Mouse (Mus musculus): ENCODE data around the gene Sult3a2.
"Not testable (repeated sequence)": the region's sequence is repeated elsewhere in the genome, so short reads cannot be mapped to it uniquely, and the experiment has no call there.

Sult3a2 gene

DNA sequence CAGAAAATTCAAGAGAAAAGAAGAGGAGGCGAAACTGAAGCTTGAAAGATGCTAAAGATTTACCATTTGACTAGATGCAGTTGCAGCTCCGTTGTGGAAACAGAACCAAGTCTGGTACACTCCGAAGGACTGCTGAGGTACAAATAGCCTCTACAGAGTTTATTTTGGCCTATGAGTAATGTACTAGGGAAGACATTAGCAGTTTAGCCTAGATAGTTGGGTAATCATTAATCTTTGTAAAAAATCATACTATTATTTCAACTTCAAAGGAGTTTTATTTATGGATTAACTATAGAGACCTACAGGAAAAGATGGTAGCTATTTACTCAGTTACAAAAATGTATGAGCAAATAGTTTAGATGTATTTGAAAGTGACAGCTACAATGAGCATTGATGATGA lies at the start of gene Sult3a2:
Gene Sult3a2 (minus strand): TSS at position 101 of the 400 bp plus-strand sequence.
- no peak for DNase-seq (ENCODE audit: low spot score in 2 of 2)

DNA sequence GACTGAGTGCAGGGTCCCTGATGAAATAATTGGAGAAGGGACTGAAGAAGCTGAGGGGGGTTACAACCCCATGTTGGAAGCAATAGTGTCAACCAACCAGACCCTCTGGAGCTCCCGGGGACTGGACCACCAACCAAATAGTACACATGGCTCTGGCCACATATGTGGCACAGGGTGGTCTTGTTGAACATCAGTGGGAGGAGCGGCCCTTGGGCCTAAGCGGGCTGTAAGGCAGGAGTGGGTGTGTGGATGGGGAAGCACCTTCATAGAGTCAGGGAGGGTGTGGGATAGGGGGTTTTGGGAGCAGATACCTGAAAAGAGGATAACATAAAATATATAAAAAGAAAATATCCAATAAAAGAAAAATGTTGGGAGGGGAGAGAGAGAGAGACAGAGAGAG lies 34.4 kb upstream of the Sult3a2 start:
- no peak for DNase-seq (ENCODE audit: low spot score in 2 of 2)

DNA sequence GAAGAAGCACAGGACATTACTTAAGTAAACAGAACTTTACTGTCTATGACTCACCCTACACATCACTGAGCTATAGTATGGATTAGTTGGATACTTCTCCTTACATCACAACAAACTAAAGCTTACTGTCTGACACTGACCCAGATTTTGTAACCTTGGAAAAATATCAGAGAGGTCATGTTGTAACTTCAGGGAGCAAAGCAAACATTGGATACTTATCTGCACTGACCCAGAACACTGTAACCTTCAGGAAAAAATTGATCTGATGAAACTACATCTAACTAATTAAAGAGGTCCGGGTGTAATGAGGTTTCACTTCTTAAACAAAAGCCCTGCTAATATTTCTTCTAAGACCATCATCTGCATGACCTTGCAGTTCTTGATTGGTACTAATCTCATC lies 30.4 kb upstream of the Sult3a2 start:
- no peak for DNase-seq (ENCODE audit: low spot score in 2 of 2)

DNA sequence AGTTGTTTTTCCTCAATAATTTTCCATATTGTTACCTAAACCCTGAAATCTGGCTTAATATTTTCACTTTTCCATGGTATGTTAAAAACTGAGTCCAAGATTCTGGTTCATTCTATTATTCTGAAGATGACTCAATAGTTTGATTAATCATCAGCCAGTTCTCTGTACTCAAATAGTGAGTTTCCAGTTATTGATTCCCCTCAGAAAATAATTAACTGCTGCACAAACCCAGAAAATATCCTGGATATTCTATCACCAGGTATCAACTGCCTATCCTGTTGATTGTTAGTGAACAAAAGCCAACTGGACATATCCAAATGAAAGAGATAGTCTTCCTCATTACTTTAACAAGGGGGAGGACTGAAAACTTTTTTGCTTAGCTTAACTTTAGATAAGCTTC lies 27.8 kb upstream of the Sult3a2 start:
- no peak for DNase-seq (ENCODE audit: low spot score in 2 of 2)

DNA sequence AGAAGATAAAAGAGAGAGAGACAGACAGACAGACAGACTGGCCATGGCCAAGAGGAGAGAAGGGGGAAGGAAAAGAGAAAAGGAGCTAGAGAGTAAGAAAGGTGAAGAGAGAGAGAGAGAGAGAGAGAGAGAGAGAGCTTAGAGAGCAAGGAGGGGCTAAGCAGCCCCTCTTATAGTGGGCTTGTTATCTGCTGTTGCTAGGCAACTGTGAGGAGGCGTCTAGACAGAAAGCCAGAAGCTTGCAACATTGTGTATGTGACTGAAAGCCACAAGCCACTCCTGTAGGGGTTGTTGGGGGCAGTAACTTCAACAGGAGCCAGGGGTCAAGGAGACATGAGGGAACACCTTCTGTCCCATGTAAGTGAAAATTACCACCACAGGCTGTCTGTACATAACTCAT lies 25.3 kb upstream of the Sult3a2 start:
- DNase-seq (ENCODE audit: low spot score in 2 of 2) = no peak

DNA sequence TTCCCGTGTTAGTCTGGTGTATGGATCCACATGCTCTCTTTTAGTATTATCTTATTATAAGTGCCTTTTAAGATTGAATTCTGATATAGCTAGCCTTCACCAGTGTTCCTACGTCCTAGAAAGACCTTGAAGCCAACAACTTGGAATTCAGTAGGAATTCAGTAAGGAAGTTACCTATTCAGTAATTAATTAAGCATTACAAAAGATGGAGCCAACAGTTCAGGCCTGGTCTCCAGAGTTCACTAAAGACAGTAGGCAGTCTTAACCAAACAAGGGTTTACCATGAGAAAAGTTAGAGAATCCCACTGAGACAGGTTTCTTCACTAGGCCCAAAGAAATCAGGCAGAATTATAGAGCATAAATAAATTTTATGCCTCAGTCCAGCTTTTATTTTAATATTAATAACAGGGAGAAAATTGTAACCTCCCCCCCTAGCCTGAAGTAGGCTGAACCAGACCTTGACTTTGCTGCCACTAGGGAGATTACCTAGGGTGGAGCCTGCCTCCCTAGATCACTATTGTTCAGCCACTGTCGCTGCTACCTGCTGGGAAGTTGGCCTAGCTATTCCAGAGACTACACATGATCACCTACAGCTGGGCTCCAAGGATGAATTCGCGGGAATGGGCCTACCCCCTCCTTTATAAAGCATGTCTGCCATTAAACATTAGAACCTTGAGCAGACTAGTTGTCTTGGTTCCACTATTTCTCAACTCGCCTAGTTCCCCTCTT lies 10.9 kb upstream of the Sult3a2 start:
- not testable (repeated sequence) for DNase-seq (ENCODE audit: low spot score in 2 of 2)

DNA sequence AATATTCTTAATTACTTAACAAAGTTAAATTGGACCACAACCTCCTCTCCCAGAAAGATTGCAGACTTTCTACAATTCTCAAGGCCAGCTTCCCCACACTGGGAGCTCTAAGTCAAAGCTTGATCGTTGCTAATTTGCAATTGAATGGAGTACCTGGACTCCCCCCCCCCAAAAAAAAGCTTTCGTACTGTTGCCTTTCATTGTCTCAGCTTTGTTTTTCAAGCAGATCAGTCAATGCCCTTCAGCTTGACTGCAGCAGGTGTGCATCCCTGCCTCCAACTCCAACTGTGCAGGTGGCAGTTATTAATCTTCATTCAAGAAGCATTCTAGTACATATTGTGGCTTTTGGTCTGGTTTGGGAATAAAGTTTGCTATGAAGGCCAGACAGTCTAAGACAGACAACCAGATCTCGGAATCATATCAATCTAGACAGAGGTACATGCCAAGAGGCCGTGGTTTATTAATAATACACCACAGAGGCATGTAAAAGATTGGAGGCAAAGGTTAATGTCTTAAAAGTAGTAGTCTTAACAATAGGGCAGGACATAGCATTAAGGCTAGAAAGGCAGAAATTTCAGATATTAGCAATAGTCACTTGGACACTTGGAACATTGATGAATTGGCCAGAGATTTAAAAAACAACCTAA lies 9.9 kb upstream of the Sult3a2 start:
- DNase-seq (ENCODE audit: low spot score in 2 of 2) = not testable (repeated sequence)

DNA sequence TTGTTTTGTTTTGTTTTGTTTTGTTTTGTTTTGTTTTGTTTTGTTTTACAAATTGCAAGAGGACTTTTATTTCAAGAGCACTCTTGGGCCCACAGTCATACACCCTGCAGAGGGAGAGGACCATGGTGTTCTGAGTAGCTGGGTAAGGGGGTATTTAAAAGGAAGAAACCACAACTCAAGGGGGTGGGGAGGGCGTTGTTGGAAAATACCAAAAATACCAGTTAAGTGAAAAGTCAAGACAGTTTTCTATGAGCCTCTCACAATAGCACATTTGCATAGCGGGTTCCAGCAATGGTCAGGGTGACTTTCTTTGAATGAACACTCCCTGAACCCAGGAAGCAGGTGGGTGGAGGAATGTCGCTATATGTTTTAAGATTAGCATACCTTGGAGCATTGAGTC lies 5.7 kb upstream of the Sult3a2 start:
- DNase-seq (ENCODE audit: low spot score in 2 of 2) = not testable (repeated sequence)

DNA sequence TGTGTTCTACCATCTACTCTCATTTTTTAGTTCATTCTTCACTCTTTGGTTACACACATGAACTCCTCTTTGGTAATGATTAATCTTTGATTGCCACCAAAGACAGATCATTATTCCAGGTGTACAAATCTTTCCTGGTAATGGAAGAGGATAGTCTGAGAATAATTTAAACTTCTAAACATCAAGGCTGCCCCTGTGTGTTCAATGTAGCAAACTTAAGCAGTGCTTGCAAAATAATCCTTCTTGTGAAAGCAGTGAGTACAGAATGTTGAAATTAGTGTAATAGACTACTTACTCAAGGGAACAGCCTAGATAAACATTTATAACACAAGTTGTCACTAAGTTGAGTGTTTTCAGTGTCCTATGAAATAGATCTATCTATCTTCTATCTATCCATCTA lies 1.0 kb upstream of the Sult3a2 start:
- DNase-seq (ENCODE audit: low spot score in 2 of 2) = no peak

DNA sequence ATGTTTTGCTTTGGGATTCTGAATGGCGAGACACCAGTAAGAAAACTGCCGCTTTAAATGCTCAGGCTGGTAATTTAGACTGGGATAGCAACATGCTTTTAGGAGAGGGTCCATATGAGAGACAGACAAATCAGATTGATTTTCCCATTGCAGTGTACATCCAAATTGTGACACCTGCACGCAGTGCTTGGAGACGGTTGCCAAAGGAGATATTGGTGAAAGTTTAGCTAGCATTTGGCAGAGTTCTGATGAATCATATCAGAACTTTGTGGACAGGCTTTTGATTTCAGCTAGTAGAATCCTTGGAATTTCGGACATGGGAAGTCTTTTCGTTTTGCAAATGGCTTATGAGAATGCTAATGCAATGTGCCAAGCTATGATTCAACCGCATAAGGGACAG lies 51.3 kb downstream of the Sult3a2 start:
- DNase-seq (ENCODE audit: low spot score in 2 of 2) = not testable (repeated sequence)

DNA sequence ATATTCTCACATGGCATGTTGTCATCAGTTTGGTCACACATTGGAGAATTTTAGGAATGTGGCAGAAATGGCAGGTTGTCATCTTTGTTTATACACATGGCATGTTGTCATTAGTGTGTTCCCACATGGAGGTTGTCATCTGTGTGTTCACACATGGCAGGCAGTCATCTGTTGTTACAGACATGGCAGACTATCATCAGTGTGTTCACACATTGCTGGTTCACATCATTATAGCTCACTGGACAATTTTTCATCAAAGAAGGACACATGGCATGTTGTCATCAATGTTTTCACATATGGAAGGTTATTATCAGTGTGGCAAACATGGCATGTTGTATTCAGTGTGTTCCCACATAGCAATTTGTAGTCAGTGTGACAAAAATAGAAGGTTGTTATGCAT lies 53.3 kb downstream of the Sult3a2 start:
- no peak for DNase-seq (ENCODE audit: low spot score in 2 of 2)

DNA sequence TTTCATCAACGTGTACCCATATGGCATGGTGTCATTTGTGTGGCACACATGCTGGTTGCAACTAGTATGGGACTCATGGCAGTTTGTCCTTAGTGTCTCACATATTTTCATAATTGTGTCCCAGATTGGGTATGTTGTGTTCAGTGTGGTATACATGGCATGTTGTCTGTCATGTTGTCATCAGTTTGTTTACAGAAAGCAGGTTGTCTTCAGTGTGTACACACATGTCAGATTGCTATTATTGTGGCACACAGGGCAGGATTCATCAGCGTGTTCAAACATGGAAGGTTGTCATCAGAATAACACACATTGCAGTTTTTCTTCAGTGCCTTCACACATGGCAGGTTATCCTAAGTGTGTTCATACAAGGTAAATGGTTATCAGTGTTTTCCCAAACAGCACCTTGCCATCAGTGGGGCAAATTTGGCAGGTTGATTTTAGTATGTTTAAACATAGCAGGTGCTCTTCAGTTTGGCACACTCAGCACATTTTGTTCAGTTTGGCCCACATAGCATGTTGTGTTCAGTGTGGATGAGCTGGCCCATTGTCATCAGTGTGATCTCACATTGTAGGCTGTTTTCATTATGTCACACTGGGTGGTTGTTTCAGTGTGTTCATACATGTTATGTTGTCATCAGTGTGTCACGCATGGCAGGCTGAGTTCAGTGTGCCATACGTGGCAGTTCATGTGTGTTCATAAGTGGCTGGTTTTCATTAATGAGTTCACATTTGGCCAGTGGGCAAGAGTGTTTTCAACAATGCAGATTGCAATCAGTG lies 53.9 kb downstream of the Sult3a2 start:
- DNase-seq (ENCODE audit: low spot score in 2 of 2) = no peak

DNA sequence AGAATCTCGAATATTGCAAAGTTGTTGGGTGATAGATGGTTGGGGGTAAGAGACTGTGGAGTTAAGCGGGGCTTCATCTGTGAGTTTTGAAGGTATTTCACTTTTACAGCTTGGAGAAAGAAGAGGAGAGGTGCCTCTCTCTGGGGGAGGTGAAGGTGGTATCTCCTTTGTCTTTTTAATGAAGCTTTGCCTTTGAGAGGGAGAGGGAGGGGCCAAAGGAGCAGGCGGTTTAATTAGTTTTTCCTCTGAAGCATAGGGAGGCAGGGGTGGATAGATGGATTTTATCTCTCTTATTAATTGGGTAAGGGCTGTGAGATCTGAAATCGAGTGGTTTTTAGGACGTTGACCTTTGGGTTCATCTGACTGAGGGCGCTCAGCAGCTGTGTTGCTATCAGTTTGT lies 62.7 kb downstream of the Sult3a2 start:
- DNase-seq (ENCODE audit: low spot score in 2 of 2) = no peak

DNA sequence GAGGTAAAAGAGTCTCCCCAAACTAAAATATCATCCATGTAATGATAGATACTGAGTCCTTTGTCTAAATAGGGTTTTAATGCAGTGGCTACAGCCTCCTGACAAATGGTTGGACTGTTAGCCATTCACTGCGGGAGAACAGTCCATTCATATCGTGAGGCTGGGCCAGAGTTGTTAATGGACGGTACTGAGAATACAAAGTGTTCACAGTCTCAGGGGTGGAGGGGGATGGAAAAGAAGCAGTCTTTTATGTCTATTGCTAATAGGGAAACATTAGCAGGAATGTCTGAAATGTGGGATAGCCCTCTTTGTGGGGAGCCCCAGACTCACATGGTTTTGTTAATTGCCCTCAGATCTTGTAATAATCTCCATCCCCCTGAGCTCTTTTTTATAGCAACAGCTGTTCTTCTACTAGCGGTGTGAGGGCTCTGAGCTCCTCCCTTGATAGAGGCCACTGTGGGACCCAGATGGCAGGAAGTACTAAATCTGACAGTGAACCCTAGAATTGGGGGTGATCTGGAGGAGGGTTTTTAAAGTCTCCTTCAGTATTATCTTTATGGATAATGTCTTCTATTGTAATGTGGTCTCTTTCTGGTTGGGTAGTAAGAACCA lies 64.6 kb downstream of the Sult3a2 start:
- no peak for DNase-seq (ENCODE audit: low spot score in 2 of 2)
